Mouse (Mus musculus) ZHBTc4 (cell line): Measurements from ENCODE around the gene 2700049A03Rik.
A peak's percentile ranks its signal among the peaks of the same experiment; 100 is the strongest.

ENCODE experiments used
- DNase-seq: peaks from one replicate; pipeline ENCODE4 v3.0.0-alpha.2; 2011; ENCODE audit warnings: low read depth, low spot score

Gene 2700049A03Rik

GRCm38 (mm10) chr12:71183736-71184135, 47.1 kb downstream of the 2700049A03Rik start:
- DNase-seq: no peak

GRCm38 (mm10) chr12:71184396-71184795, 47.7 kb downstream of the 2700049A03Rik start:
- no peak for DNase-seq

GRCm38 (mm10) chr12:71192705-71193104, 56.1 kb downstream of the 2700049A03Rik start:
- no peak for DNase-seq

GRCm38 (mm10) chr12:71197671-71198070, 61.0 kb downstream of the 2700049A03Rik start:
- no peak for DNase-seq

GRCm38 (mm10) chr12:71201753-71202152, 65.1 kb downstream of the 2700049A03Rik start:
- no peak for DNase-seq

- no peak for DNase-seq
Observed at GRCm38 (mm10) chr12:71204303-71204702, 67.7 kb downstream of the 2700049A03Rik start.

- no peak for DNase-seq
Observed at GRCm38 (mm10) chr12:71217191-71217590, 80.5 kb downstream of the 2700049A03Rik start.

GRCm38 (mm10) chr12:71217866-71218522, 81.3 kb downstream of the 2700049A03Rik start:
- DNase-seq: no peak

GRCm38 (mm10) chr12:71222761-71223160, 86.1 kb downstream of the 2700049A03Rik start:
- no peak for DNase-seq

GRCm38 (mm10) chr12:71227769-71228168, 91.1 kb downstream of the 2700049A03Rik start:
- no peak for DNase-seq

- no peak for DNase-seq
Observed at GRCm38 (mm10) chr12:71228925-71229649, 92.4 kb downstream of the 2700049A03Rik start.

GRCm38 (mm10) chr12:71231561-71231960, 94.9 kb downstream of the 2700049A03Rik start:
- DNase-seq: no peak

- no peak for DNase-seq
Observed at GRCm38 (mm10) chr12:71233426-71233825, 96.8 kb downstream of the 2700049A03Rik start.

- DNase-seq: peak; percentile 64
Observed at GRCm38 (mm10) chr12:71237074-71237473, 100.4 kb downstream of the 2700049A03Rik start.

- no peak for DNase-seq
Observed at GRCm38 (mm10) chr12:71242791-71243190, 106.1 kb downstream of the 2700049A03Rik start.

GRCm38 (mm10) chr12:71244766-71245390, 108.2 kb downstream of the 2700049A03Rik start:
- DNase-seq: no peak

- no peak for DNase-seq
Observed at GRCm38 (mm10) chr12:71247191-71247590, 110.5 kb downstream of the 2700049A03Rik start.

- DNase-seq: no peak
Observed at GRCm38 (mm10) chr12:71249348-71249747, 112.7 kb downstream of the 2700049A03Rik start.

- DNase-seq: no peak
Observed at GRCm38 (mm10) chr12:71252509-71253167, 116.0 kb downstream of the 2700049A03Rik start.

- DNase-seq: no peak
Observed at GRCm38 (mm10) chr12:71254779-71255178, 118.1 kb downstream of the 2700049A03Rik start.

GRCm38 (mm10) chr12:71258196-71258920, 121.7 kb downstream of the 2700049A03Rik start:
- no peak for DNase-seq
